Mouse (Mus musculus): ENCODE data around the gene Agtpbp1.

- TF ChIP-seq CTCF (IDR thresholded peaks at IDR 0.05; ENCODE audit: extremely low read depth, insufficient read length, insufficient replicate concordance, low read depth, low read length) (no peak), POLR2A (IDR thresholded peaks at IDR 0.05; ENCODE audit: low read depth, low read length) (no peak)
Observed at GRCm38 (mm10) chr13:59610437-59610836, 25.4 kb upstream of the Agtpbp1 start.
